Mouse (Mus musculus) midbrain, embryonic 16.5 days (tissue): ENCODE measurements around the gene Tspo2. TPM values are rescaled to one million over a fixed set of nuclear protein-coding genes. Genes with fewer than 3 reads are reported as not detected.

Source experiments
- ATAC-seq: fragments of 200-750 bp; cut with Nextera tagmentation; 2 replicates; pipeline ENCODE4 v1.8.0; 2017; ENCODE audit warnings: moderate TSS enrichment
- H3K27ac ChIP-seq: fragments of 300-500 bp; sonication (generic); 2 replicates; pipeline ENCODE4 v1.5.1; 2014; ENCODE audit warnings: mild to moderate bottlenecking, low read length, mixed read lengths
- H3K27me3 ChIP-seq: fragments of 300-500 bp; sonication (generic); 2 replicates; pipeline ENCODE4 v1.6.1; 2014; ENCODE audit warnings: low read depth, low read length, mixed read lengths; ENCODE audit not compliant: control insufficient read depth, insufficient read depth
- H3K36me3 ChIP-seq: fragments of 300-500 bp; sonication (generic); 2 replicates; pipeline ENCODE4 v1.6.1; 2014; ENCODE audit warnings: mild to moderate bottlenecking, low read length, moderate library complexity, mixed read lengths; ENCODE audit not compliant: control insufficient read depth, insufficient read depth
- H3K4me1 ChIP-seq: fragments of 300-500 bp; sonication (generic); 2 replicates; pipeline ENCODE4 v1.6.1; 2014; ENCODE audit warnings: mild to moderate bottlenecking, low read length, mixed read lengths; ENCODE audit not compliant: control insufficient read depth, insufficient read depth
- H3K4me2 ChIP-seq: fragments of 300-500 bp; sonication (generic); 2 replicates; pipeline ENCODE4 v1.6.1; 2014; ENCODE audit warnings: mild to moderate bottlenecking, low read length, mixed read lengths
- H3K4me3 ChIP-seq: fragments of 300-500 bp; sonication (generic); 2 replicates; pipeline ENCODE4 v1.5.1; 2014; ENCODE audit warnings: low read depth, mild to moderate bottlenecking, low read length, moderate library complexity, mixed read lengths
- H3K9ac ChIP-seq: fragments of 300-500 bp; sonication (generic); 2 replicates; pipeline ENCODE4 v1.6.1; 2014; ENCODE audit warnings: low read depth, low read length, mixed read lengths
- H3K9me3 ChIP-seq: fragments of 300-500 bp; sonication (generic); replicated peaks from 2 replicates; pipeline ENCODE4 v1.6.1; 2014; ENCODE audit warnings: mild to moderate bottlenecking, low read length, mixed read lengths; ENCODE audit not compliant: control insufficient read depth, poor library complexity, severe bottlenecking
- WGBS: fragments of 180-500 bp; shearing (Covaris S2); extraction: QIAGEN DNeasy Blood & Tissue Kit; methylation state at CpG from one replicate; pipeline ENCODE4 v1.1.7; 2014; 5-methylcytosine and 5-hydroxymethylcytosine counted together
- polyA plus RNA-seq: library from polyadenylated mRNA; unstranded; fragments of >200 nt; fragmentation: Nextera tagmentation; extraction: Ambion mirVana; gene quantifications from 2 replicates; pipeline ENCODE4 v1.2.1, GENCODE M21; 2015

The Tspo2 gene
- polyA plus RNA-seq, 1 experiment from 2014 or later: 1.9 TPM

DNA sequence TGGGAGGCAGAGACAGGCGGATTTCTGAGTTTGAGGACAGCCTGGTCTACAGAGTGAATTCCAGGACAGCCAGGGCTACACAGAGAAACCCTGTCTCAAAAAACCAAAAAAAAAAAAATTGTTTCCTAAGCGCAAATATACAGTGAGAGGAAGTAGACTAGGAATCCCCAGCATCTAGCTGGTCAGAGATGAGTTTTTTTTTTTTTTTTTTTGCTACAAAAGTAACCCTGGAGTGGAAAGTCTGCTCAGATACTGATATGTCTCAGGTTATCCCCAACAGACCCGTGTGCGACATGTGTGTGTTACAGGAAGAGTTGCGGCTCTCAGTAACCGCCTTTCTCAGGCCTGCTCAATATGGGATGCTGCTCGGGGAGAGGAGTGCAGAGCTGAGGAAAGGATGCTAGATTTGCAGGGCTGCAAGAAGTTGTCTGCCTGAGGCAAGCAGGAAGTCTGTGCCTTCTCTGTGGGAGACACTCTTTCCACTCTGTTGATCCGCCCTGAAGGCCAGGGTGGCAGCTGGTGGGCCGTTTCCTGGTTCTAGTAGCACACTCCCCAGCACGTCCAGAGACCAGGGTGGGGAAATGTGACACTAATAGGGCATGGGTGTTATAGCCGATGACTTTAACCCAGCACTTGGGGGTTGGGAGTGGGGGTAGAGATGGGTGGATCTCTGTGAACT lies 23.3 kb downstream of the Tspo2 start:
- Histone ChIP-seq H3K4me1 (no peaks in the 10 kb centered on the region), H3K4me2 (no peak overlapping the region), H3K9me3 (no peaks in the 10 kb centered on the region), H3K27me3 (no peaks in the 10 kb centered on the region), H3K9ac (no peak overlapping the region), H3K4me3 (no peak overlapping the region), H3K27ac (no peak overlapping the region), H3K36me3 (no peaks in the 10 kb centered on the region)
- no peak for ATAC-seq
- 72% methylated on average over 11 of the region's 11 CpGs for WGBS

- ATAC-seq: no peak
- 77% methylated on average over 13 of the region's 13 CpGs for WGBS
Observed at GRCm38 (mm10) chr17:48426991-48427750, 24.2 kb downstream of the Tspo2 start.

GRCm38 (mm10) chr17:48425823-48426612 lies 25.3 kb downstream of the Tspo2 start:
- no peaks in the 10 kb centered on the region for H3K36me3 ChIP-seq
- WGBS: 43% methylated on average over 9 of the region's 9 CpGs
- H3K9me3 ChIP-seq: no peaks in the 10 kb centered on the region
- no peaks in the 10 kb centered on the region for H3K27me3 ChIP-seq
- no peak overlapping the region for H3K4me3 ChIP-seq
- no peak overlapping the region for H3K9ac ChIP-seq
- H3K4me1 ChIP-seq: no peaks in the 10 kb centered on the region
- H3K27ac ChIP-seq: no peak overlapping the region
- ATAC-seq: no peak
- no peak overlapping the region for H3K4me2 ChIP-seq

More at GRCm38 (mm10) chr17:48426991-48427750, 24.2 kb downstream of the Tspo2 start:
- no peaks in the 10 kb centered on the region for H3K9me3 ChIP-seq
- no peak overlapping the region for H3K27ac ChIP-seq
- no peak overlapping the region for H3K9ac ChIP-seq
- H3K27me3 ChIP-seq: no peaks in the 10 kb centered on the region
- no peaks in the 10 kb centered on the region for H3K36me3 ChIP-seq
- H3K4me1 ChIP-seq: no peaks in the 10 kb centered on the region
- H3K4me2 ChIP-seq: no peak overlapping the region
- no peak overlapping the region for H3K4me3 ChIP-seq

GRCm38 (mm10) chr17:48424237-48424636 lies 27.1 kb downstream of the Tspo2 start:
- whole genome bisulfite sequencing: 90% methylated on average over 9 of the region's 9 CpGs
- Histone ChIP-seq H3K4me1 (no peaks in the 10 kb centered on the region), H3K9me3 (no peaks in the 10 kb centered on the region), H3K27ac (no peak overlapping the region), H3K27me3 (no peaks in the 10 kb centered on the region), H3K9ac (no peak overlapping the region), H3K4me2 (no peak overlapping the region), H3K36me3 (no peaks in the 10 kb centered on the region), H3K4me3 (no peak overlapping the region)
- ATAC-seq: no peak

GRCm38 (mm10) chr17:48419571-48419970 lies 31.8 kb downstream of the Tspo2 start:
- H3K27me3 ChIP-seq: no peaks in the 10 kb centered on the region
- no peaks in the 10 kb centered on the region for H3K4me1 ChIP-seq
- no peaks in the 10 kb centered on the region for H3K9me3 ChIP-seq
- H3K36me3 ChIP-seq: no peaks in the 10 kb centered on the region; the same call in 1 of the 2 replicates
- H3K27ac ChIP-seq: no peak overlapping the region
- H3K4me2 ChIP-seq: no peak overlapping the region
- H3K4me3 ChIP-seq: no peak overlapping the region
- no peak for ATAC-seq
- WGBS: 79% methylated on average over 2 of the region's 2 CpGs
- no peak overlapping the region for H3K9ac ChIP-seq

DNA sequence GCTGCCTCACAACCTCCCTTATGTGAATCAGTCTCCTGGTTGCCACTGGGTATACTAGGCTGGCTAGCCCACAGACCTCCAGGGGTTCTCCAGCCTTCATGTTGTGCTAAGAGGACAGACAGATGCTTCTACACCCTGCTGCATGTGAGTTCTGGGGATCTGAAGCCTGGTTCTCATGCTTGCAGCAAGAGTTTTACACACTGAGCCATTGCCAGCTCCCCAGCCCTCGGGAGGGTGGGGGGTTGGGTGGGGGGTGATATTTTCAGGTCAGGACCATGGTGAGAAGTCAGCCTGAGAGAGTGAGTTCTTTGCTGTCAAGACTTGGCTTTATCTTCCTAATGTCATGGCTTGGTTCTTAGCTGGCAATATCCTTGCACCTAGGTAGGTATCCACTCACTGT lies 32.5 kb downstream of the Tspo2 start:
- H3K4me3 ChIP-seq: no peak overlapping the region
- no peaks in the 10 kb centered on the region for H3K27me3 ChIP-seq
- H3K4me1 ChIP-seq: no peaks in the 10 kb centered on the region
- no peak overlapping the region for H3K9ac ChIP-seq
- no peak overlapping the region for H3K4me2 ChIP-seq
- no peak for ATAC-seq
- H3K27ac ChIP-seq: no peak overlapping the region
- no peaks in the 10 kb centered on the region; the same call in 1 of the 2 replicates for H3K36me3 ChIP-seq
- H3K9me3 ChIP-seq: no peaks in the 10 kb centered on the region
- 86% methylated on average over 1 of the region's 1 CpGs for WGBS

DNA sequence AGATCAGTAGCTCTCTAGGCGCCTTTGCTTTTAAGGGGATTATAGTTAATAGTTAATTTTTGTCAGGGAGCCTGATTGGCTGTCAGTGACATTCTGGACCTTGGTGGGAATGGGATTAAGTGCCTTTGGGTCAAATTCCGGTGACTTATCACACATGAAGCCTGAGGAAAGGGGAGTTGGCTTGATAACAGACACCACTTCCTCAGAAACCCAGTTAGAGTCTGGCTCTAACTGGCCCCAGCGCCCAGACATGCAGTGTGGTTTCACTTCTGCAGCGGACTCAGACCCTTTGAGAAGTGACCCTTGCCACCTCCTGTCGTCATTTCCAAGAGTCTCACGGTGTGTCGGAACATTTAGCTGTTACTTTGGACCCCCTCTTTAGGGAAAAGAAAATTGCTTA lies 33.1 kb downstream of the Tspo2 start:
- Histone ChIP-seq H3K27me3 (no peaks in the 10 kb centered on the region), H3K9me3 (no peaks in the 10 kb centered on the region), H3K9ac (no peak overlapping the region), H3K4me3 (no peak overlapping the region), H3K4me2 (no peak overlapping the region), H3K27ac (no peak overlapping the region), H3K36me3 (no peaks in the 10 kb centered on the region; the same call in 1 of the 2 replicates), H3K4me1 (no peaks in the 10 kb centered on the region)
- 85% methylated on average over 7 of the region's 7 CpGs for WGBS
- ATAC-seq: no peak

DNA sequence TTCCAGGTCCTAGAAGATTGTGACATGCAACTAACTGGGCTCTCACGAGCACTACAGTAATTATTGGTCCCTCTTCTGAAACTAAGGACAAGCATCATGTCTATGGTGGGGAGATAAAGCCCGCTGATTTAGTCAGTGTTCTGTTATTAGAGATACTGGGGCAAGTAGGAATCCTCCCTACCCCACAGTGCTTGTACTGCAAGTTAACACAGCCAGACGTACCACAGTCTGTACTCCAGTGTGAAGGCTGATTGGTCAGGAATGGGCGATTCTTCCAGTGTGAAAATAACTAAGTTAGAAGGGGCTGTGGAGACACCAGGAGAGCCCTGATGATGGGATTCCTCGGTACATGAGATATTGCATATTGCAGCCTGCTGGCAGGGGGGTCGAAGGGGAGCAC lies 33.8 kb downstream of the Tspo2 start:
- Histone ChIP-seq H3K4me2 (no peak overlapping the region), H3K9me3 (no peaks in the 10 kb centered on the region), H3K9ac (no peak overlapping the region), H3K36me3 (no peaks in the 10 kb centered on the region; the same call in 1 of the 2 replicates), H3K27ac (no peak overlapping the region), H3K4me3 (no peak overlapping the region), H3K27me3 (no peaks in the 10 kb centered on the region), H3K4me1 (no peaks in the 10 kb centered on the region)
- WGBS: 90% methylated on average over 6 of the region's 6 CpGs
- ATAC-seq: no peak
